Mouse (Mus musculus): ENCODE data around the gene Mrpl20. TPM values are rescaled to one million over a fixed set of nuclear protein-coding genes. Genes with fewer than 3 reads are reported as not detected.

Gene Mrpl20
- polyA plus RNA-seq, 1 experiment: 244 TPM

- no peak overlapping the region; the same call in 1 of the 2 replicates for H3K27ac ChIP-seq (ENCODE audit: control insufficient read depth, insufficient read depth, low read depth, low read length, poor library complexity)
- TF ChIP-seq POLR2A (IDR thresholded peaks at IDR 0.05; ENCODE audit: borderline replicate concordance, control insufficient read depth, low read depth, low read length): no peak
- TF ChIP-seq CTCF (IDR thresholded peaks at IDR 0.05; ENCODE audit: control insufficient read depth, insufficient read depth, low read length): no peak
- peaks cover 2% of the 10 kb centered on the region; the same call in 1 of the 2 replicates for H3K4me1 ChIP-seq (ENCODE audit: control insufficient read depth, insufficient read depth, low read length)
- 57% methylated on average over 3 of the region's 3 CpGs for WGBS
- no peak overlapping the region for H3K4me3 ChIP-seq (replicated peaks; ENCODE audit: control insufficient read depth, low read depth, low read length)
These were observed 54.2 kb downstream of the Mrpl20 start for GRCm38 (mm10) chr4:155856881-155857280.

GRCm38 (mm10) chr4:155859318-155859717 lies 56.6 kb downstream of the Mrpl20 start:
- Histone ChIP-seq H3K27ac (ENCODE audit: control insufficient read depth, insufficient read depth, low read depth, low read length, poor library complexity) (no peak overlapping the region), H3K4me3 (replicated peaks; ENCODE audit: control insufficient read depth, low read depth, low read length) (no peak overlapping the region), H3K4me1 (ENCODE audit: control insufficient read depth, insufficient read depth, low read length) (peaks cover 6% of the 10 kb centered on the region)
- 57% methylated on average over 13 of the region's 13 CpGs for WGBS
- TF ChIP-seq POLR2A (IDR thresholded peaks at IDR 0.05; ENCODE audit: borderline replicate concordance, control insufficient read depth, low read depth, low read length): no peak
- TF ChIP-seq CTCF (IDR thresholded peaks at IDR 0.05; ENCODE audit: control insufficient read depth, insufficient read depth, low read length): no peak

Other genes with a start within 250 kb of the Mrpl20 start
- 28.2 and 52.6 TPM in 2 replicates for gene Nadk, start 240.5 kb upstream of the Mrpl20 start, polyA plus RNA-seq (2011; ENCODE audit: insufficient read depth, insufficient read length, low replicate concordance, missing spikeins)
- gene Slc35e2, start 201.5 kb upstream of the Mrpl20 start, polyA plus RNA-seq (2011; ENCODE audit: insufficient read depth, insufficient read length, low replicate concordance, missing spikeins): 7.4 and 8.4 TPM in 2 replicates
- 132 and 202 TPM in 2 replicates for gene Cdk11b, start 178.0 kb upstream of the Mrpl20 start, polyA plus RNA-seq (2011; ENCODE audit: insufficient read depth, insufficient read length, low replicate concordance, missing spikeins)
- gene Gm10563, start 157.5 kb upstream of the Mrpl20 start, polyA plus RNA-seq (2011; ENCODE audit: insufficient read depth, insufficient read length, low replicate concordance, missing spikeins): not detected in 2 replicates
- gene Mmp23, start 149.5 kb upstream of the Mrpl20 start, polyA plus RNA-seq (2011; ENCODE audit: insufficient read depth, insufficient read length, low replicate concordance, missing spikeins): 5.6 and 6.9 TPM in 2 replicates
- gene Mib2, start 133.7 kb upstream of the Mrpl20 start, polyA plus RNA-seq (2011; ENCODE audit: insufficient read depth, insufficient read length, low replicate concordance, missing spikeins): 15.0 and 29.1 TPM in 2 replicates
- 0.90 and 3.0 TPM in 2 replicates for gene Fndc10, start 108.5 kb upstream of the Mrpl20 start, polyA plus RNA-seq (2011; ENCODE audit: insufficient read depth, insufficient read length, low replicate concordance, missing spikeins)
- 28.5 and 53.2 TPM in 2 replicates for gene Ssu72, start 98.1 kb upstream of the Mrpl20 start, polyA plus RNA-seq (2011; ENCODE audit: insufficient read depth, insufficient read length, low replicate concordance, missing spikeins)
- 0.47 and 3.0 TPM in 2 replicates for gene Tmem240, start 68.1 kb upstream of the Mrpl20 start, polyA plus RNA-seq (2011; ENCODE audit: insufficient read depth, insufficient read length, low replicate concordance, missing spikeins)
- gene Atad3a, start 41.8 kb upstream of the Mrpl20 start, polyA plus RNA-seq (2011; ENCODE audit: insufficient read depth, insufficient read length, low replicate concordance, missing spikeins): 31.8 and 32.9 TPM in 2 replicates
- 0.97 TPM in 1 of 2 replicates, not detected in the other for gene Vwa1, start 28.2 kb upstream of the Mrpl20 start, polyA plus RNA-seq (2011; ENCODE audit: insufficient read depth, insufficient read length, low replicate concordance, missing spikeins)
- 0.93 and 1.1 TPM in 2 replicates for gene Tmem88b, start 17.0 kb upstream of the Mrpl20 start, polyA plus RNA-seq (2011; ENCODE audit: insufficient read depth, insufficient read length, low replicate concordance, missing spikeins)
- gene Ankrd65, start 12.4 kb upstream of the Mrpl20 start, polyA plus RNA-seq (2011; ENCODE audit: insufficient read depth, insufficient read length, low replicate concordance, missing spikeins): 1.1 TPM in 1 of 2 replicates, not detected in the other
- 92.0 and 149 TPM in 2 replicates for gene Ccnl2, start 9.6 kb downstream of the Mrpl20 start, polyA plus RNA-seq (2011; ENCODE audit: insufficient read depth, insufficient read length, low replicate concordance, missing spikeins)
- 53.9 and 114 TPM in 2 replicates for gene Aurkaip1, start 28.4 kb downstream of the Mrpl20 start, polyA plus RNA-seq (2011; ENCODE audit: insufficient read depth, insufficient read length, low replicate concordance, missing spikeins)
- gene Mxra8, start 36.8 kb downstream of the Mrpl20 start, polyA plus RNA-seq (2011; ENCODE audit: insufficient read depth, insufficient read length, low replicate concordance, missing spikeins): 8.1 and 12.4 TPM in 2 replicates
- 21.0 and 50.2 TPM in 2 replicates for gene Dvl1, start 44.5 kb downstream of the Mrpl20 start, polyA plus RNA-seq (2011; ENCODE audit: insufficient read depth, insufficient read length, low replicate concordance, missing spikeins)
- 0.42 TPM in 1 of 2 replicates, not detected in the other for gene Tas1r3, start 60.5 kb downstream of the Mrpl20 start, polyA plus RNA-seq (2011; ENCODE audit: insufficient read depth, insufficient read length, low replicate concordance, missing spikeins)
- 2.8 and 5.9 TPM in 2 replicates for gene Cptp, start 66.6 kb downstream of the Mrpl20 start, polyA plus RNA-seq (2011; ENCODE audit: insufficient read depth, insufficient read length, low replicate concordance, missing spikeins)
- 22.2 and 49.5 TPM in 2 replicates for gene Ints11, start 66.7 kb downstream of the Mrpl20 start, polyA plus RNA-seq (2011; ENCODE audit: insufficient read depth, insufficient read length, low replicate concordance, missing spikeins)
- 5.2 and 18.4 TPM in 2 replicates for gene Pusl1, start 88.9 kb downstream of the Mrpl20 start, polyA plus RNA-seq (2011; ENCODE audit: insufficient read depth, insufficient read length, low replicate concordance, missing spikeins)
- gene Acap3, start 88.9 kb downstream of the Mrpl20 start, polyA plus RNA-seq (2011; ENCODE audit: insufficient read depth, insufficient read length, low replicate concordance, missing spikeins): 15.1 and 30.6 TPM in 2 replicates
- gene Ube2j2, start 141.0 kb downstream of the Mrpl20 start, polyA plus RNA-seq (2011; ENCODE audit: insufficient read depth, insufficient read length, low replicate concordance, missing spikeins): 63.5 and 71.8 TPM in 2 replicates
- gene C1qtnf12, start 159.4 kb downstream of the Mrpl20 start, polyA plus RNA-seq (2011; ENCODE audit: insufficient read depth, insufficient read length, low replicate concordance, missing spikeins): 53.0 and 132 TPM in 2 replicates
- gene B3galt6, start 189.8 kb downstream of the Mrpl20 start, polyA plus RNA-seq (2011; ENCODE audit: insufficient read depth, insufficient read length, low replicate concordance, missing spikeins): 1.8 and 2.0 TPM in 2 replicates
- gene Sdf4, start 190.0 kb downstream of the Mrpl20 start, polyA plus RNA-seq (2011; ENCODE audit: insufficient read depth, insufficient read length, low replicate concordance, missing spikeins): 60.1 and 111 TPM in 2 replicates
- 6.4 and 12.4 TPM in 2 replicates for gene Tnfrsf4, start 211.0 kb downstream of the Mrpl20 start, polyA plus RNA-seq (2011; ENCODE audit: insufficient read depth, insufficient read length, low replicate concordance, missing spikeins)
- gene Tnfrsf18, start 223.3 kb downstream of the Mrpl20 start, polyA plus RNA-seq (2011; ENCODE audit: insufficient read depth, insufficient read length, low replicate concordance, missing spikeins): 7.9 and 8.0 TPM in 2 replicates

Measured in bone marrow, adult 2 months (tissue).